Mouse (Mus musculus): ENCODE measurements around the gene Hs6st2.

The Hs6st2 gene

DNA sequence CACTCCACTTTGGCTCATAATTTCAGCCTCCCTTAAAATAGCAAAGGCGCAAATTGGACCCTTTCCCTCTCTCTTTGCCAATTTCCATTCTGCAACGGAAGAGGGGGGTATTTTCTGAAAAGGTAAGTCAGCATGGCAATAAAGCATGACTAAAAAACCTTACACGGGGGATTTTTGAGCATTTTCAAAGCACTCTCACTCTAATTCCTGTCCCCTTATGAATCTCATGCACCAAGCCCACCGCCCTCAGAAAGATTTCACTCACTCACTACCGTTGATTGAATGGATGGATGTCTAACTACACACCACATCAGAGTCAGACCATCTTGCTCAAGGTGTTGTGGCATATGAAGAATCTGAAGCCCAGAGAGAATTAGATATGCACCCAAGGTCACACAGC lies at the start of gene Hs6st2:
Hs6st2 (minus strand) TSS at position 101 of the 400 bp plus-strand sequence.
- DNase-seq (ENCODE audit: low spot score in 2 of 2): no peak

DNA sequence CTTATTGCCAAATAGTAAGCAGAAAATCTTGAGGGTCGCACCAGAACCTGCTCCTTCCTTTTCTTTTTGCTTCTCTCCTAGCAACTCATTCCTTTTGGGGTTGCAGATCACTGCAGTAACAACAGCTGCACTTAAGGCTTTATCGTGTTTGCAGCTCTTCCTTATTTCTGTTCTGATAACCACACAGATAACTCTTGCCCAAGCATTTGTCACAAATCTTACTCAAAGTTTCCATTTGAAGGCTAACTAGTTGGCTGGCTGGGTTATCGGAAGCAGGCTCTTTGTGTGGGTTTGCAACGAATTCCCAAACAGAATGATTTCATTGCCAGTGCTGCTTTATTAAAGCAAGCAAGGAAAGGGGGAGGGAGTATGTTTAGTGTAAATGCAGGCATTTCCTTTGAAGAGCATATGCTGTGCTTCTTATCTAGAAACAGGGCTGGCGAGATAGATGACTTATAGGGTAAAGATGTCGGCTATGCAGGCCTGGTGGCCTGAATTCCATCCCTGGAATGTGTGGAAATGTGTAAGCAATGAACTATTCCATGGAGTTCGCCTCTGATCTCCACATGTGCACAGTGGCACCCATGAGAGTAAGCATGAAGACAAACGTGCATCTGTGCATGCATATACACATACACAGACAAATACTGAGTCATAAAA lies 32.6 kb upstream of the Hs6st2 start:
- DNase-seq (ENCODE audit: low spot score in 2 of 2): no peak

DNA sequence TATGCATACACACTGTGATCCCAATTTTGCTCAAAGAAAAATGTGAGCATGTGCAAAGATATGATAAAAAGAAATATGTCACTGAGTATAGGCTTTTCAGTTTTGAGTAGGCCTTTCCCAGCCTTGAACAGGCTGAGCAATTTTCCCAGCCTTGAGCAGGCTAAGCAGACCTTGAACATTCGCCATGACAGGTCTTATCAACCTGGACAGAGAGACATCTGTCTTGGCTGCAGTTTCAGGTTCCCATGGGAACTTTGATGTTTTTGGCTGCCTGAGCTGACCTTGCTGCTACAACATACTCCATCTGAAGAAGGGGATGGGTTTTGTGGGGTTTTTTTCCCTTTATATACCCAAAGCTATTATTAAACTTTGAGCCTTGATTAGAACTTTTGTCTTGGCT lies 31.3 kb upstream of the Hs6st2 start:
- DNase-seq (ENCODE audit: low spot score in 2 of 2): no peak

DNA sequence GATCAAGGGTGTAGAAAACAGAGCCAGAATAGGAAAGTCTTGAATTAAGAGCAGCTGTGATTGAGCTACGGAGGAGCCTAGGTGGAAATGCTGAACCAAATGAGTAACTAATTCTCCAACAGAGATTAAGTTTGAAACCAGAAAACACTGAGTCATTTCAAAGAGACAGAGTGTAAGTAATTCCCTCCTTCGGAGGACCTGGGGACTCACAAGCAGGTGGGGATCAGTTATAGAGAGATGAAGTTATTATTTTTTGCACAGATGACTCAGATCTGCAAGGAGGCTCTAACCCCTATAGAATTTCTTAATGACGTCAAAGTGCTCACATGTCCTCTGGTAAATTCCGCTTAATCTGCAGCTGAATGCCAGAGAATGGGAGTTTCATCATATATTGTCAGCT lies 21.2 kb upstream of the Hs6st2 start:
- DNase-seq (ENCODE audit: low spot score in 2 of 2): no peak

DNA sequence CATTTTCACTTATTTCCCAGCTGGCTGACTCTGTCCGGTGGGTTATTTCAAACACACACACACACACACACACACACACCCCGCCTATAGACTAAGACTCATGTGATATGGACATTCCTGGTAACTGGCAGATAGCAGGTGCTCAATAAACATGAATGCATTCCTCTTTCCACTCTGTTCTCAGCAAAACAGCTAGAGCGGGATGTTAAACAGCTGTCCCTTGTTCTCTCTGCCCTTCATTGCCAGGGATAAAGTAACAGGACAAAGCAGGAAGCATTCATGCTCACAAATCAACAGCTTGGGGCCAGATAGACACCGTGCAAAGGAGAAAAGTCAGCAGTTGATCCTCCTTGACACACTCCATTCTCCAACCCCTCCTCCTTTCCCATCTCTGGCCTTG lies 17.4 kb upstream of the Hs6st2 start:
- no peak for DNase-seq (ENCODE audit: low spot score in 2 of 2)

DNA sequence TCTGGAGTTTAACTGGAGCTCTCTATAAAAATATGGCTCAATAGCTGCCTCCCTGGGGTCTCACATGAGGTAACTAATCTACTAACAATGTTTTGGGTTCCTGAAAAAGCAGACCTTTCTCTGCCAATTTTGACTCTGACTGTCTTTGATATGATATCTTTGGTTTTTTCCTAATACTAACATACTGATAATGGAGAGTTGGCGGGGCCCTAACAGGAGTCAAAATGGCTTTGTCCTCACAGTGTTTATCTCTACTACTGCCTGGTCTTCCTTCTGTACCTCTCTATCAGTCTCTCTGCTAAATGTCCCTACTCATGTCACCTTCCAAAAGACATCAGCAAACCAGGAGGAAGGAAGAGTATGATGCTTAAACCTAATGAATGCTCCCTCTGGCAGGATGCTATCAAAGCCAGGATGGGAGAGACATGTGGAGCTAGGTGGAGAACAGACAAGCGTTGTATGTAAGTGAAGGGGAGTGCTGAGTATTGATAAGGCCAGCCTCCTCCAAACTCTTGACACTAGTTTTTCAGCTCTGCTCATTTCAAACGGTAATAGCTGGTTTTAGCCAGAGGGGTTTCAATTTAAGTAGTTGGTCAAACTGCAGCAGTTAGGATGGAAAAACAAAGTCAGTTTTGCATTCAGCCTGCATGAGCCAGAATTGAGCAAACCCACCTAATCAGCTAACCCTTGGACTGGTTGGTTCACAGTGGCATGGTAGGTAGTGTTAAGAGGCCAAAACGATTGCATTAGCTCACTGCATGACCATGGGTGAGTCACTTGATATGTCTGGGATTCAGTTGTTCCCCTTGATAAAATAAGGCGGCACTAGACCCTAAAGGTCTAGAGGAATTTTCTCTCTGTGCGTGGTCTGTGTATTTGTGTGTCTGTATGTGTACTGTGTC lies 4.6 kb upstream of the Hs6st2 start:
- DNase-seq (ENCODE audit: low spot score in 2 of 2): no peak

DNA sequence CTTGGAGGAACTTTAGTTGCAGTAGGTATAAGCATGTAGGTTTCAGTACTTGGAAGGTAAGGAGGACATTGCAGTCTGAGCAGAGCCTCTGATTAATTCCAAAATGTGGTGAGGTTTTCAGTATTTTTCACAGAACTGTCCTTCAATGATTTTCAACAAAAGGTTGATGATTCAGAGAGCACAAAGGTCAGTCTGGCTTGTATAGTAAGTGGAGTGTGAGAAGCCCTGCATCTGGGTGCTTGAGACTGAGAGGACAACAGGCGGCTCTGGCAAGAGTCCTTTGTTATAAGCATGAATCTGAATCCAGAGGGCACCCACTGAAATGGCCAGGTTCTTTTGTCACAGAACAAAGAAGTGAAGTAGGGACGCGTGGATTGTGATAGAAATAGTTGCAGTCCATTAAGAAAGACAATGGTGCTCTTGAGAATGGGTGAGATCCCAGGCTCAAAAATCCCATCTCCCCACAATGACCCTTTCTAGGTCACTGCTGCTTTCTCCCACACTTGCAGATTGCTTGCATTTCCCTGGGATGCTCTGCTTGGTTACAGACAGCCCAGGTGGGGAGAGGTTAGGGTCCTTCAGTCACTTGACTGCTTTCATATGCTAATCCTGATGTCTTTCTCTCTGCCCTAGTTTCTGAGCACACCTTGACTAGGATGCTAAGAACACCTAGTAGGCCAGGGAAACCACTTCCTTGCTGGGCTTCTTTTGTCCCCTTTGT lies 2.8 kb upstream of the Hs6st2 start:
- DNase-seq (ENCODE audit: low spot score in 2 of 2): no peak

DNA sequence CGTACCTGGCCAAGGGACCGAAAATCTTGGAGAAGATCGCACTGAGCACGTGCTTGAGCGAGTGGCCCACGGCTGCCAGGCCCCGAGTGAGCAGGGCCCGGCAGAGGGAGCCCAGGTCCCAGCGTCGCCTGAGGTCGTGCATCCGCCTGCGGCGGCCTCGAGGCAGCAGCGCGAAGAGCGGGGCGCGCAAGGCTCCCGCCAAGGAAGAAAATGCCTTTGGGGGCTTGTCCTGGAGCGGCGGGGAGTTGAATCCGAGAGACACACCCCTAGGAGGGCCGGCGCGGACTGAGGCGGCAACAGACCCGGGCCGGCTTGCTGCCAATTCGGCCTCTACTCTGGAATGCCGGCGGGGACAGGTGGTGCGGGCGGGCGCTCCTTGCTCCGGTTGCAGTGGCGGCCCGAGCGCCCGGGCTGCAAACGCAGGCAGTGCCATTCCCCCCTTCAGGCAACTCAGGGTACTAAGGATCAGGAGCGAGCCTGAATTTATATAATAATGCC lies 437 bp downstream of the Hs6st2 start:
- peak; percentile 28 to 30 for DNase-seq (ENCODE audit: low spot score in 2 of 2)

DNA sequence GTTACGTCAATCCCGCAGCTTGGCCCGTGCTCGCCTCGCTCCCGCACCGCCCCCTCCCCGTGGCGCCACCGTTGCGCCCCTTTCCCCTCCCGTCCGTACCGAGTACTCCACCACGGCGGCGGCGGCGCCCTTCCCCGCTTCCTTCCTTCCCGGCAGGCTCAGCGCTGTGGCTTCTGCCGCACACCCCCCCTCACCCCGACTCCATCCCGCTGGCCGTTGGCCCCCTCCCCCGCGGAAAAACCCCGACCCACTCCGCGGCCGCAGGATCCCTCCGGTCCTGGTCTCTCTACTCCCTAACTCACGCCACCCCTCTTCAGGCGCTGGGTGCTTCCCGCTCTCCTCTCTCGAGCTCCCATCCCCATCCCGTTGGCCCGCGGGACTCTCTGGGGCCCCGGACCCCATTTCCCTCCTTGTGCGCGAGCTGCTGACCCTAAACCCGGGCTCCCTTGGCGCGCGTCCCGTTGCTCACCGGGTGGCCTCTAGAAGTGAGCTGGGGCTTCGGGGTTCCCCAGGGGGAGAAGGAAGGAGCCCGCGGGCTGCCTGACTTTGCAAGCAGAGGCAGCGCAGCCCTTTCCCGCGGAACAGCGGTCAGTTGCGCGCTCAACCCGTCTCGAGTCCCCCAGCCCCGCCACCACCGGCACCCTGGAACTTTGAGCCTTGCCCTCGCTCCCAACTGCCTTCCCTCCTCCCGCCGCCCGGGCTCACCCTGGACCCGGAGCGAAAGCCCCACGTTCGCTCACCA lies 1.1 kb downstream of the Hs6st2 start:
- DNase-seq (ENCODE audit: low spot score in 2 of 2): peak; percentile 28 to 67

DNA sequence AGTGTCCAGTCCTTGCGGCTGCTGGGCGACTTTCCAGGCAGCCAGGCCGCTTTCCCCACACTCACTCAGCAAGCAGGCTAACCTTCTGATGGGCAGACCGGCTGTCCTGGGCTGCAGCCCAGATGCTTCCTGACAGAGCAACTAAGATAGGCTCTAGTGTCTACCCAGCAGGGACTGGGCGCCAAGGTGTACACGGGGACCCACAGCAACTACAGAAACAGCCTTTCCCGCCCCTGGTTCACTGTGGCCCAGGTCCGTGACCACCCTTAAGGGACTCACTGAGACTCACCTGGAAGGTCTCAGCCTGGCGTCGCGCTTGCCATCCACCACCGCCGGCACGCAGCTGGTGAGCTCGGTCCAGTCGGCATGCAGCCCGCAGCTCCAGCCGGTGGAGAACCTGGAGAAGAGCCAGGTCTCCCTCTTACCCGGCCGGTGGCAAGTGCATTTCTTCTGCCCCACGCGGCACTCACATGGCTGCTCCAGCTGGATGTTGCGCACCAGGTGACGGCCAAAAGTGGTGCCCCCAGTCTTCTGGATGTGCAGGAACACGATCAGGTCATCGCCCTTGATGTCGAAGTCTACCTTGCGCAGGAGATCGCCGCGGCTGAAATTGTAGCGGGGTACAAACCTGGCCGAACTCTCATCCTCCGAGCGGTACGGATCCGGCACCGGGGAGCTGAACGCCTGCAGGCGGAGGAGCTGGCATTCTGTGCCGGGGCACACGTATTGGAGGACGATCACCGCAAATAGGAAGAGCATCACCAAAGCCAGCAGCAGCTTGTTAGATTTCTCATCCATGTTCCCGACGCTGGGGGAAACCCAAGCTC lies 1.8 kb downstream of the Hs6st2 start:
- DNase-seq (ENCODE audit: low spot score in 2 of 2): peak; percentile 32 to 58

DNA sequence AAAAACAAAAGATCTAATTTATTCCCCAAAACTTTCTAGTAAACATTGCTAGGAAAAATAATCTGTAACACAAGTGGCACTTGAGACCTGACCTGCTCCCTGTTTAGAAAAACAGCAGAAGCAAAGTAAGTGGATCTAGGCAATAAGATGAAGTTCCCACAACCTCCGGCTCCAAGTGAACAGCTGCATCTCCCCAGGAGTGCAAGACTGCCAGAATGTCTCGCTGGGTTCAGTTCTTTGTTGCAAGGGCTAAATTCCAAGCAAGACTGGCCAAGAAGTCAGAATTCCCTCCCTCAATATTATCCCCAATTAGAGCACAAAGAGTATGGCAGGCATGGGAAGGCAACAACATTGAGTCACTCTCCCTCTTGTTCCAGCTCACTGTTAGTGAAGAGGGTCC lies 23.4 kb downstream of the Hs6st2 start:
- no peak for DNase-seq (ENCODE audit: low spot score in 2 of 2)

DNA sequence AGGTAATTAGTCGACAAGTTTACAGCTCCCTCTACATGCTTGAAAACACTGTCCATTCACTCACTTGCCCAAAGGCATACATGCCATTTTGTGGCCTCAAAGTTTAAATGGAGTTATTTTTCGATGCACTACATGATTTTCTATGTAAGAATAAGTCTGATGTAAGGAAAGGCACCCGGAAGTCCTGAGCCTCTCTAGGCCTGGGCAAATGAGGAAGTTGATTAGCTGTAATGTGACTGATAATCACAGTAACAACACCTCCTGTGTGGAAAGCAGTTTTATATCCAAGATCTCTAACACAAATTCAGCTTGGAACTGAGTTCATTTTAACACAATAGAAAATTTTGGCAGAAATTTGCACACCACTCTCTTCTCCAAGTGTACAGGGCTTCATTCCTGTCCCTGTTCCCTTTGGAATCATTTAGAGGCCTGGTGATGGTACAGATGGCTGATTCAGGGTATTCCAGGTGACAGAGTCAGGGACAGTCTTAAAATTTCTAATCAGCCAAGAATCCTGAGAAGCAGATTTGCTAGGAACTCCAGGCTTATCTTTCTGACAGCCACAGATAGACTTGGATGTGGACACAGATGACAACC lies 38.9 kb downstream of the Hs6st2 start:
- DNase-seq (ENCODE audit: low spot score in 2 of 2): no peak

DNA sequence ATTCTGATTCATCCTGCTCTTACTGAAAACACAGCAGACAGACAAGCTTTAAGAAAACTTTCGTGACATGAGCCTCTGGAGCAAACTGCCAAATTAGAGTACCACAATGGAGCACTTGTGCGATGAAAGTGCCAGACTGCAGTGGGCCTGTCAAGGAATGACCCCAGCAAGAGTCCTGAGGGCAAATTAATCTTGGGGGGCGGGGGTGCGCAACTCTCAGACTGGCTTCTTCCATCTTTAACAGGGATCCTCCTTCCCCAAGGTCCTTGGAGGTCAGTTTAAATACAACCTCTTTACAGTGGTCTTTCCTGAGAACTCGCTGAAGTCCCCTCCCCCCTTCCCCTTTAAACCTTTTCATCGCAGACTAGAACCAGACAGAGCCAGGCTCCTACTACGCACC lies 45.9 kb downstream of the Hs6st2 start:
- DNase-seq (ENCODE audit: low spot score in 2 of 2): no peak

DNA sequence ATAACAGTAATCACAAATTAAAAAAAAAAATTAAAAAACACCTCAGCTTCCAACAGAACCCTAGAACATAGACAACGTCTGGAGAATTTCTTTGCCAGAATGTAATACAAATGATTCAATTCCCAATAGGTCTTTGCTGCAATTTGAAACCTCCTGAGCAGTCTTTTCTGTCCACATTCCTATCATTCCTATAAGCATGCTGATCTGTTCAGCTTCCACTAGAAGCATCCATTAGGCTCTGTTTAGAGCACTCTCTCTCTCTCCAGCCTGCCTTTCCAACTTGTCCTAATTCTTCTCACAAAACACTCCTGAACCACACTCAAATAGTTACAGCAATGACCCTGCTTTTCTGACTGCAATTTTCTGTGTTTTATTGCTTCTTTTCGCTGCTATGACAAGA lies 50.3 kb downstream of the Hs6st2 start:
- no peak for DNase-seq (ENCODE audit: low spot score in 2 of 2)

DNA sequence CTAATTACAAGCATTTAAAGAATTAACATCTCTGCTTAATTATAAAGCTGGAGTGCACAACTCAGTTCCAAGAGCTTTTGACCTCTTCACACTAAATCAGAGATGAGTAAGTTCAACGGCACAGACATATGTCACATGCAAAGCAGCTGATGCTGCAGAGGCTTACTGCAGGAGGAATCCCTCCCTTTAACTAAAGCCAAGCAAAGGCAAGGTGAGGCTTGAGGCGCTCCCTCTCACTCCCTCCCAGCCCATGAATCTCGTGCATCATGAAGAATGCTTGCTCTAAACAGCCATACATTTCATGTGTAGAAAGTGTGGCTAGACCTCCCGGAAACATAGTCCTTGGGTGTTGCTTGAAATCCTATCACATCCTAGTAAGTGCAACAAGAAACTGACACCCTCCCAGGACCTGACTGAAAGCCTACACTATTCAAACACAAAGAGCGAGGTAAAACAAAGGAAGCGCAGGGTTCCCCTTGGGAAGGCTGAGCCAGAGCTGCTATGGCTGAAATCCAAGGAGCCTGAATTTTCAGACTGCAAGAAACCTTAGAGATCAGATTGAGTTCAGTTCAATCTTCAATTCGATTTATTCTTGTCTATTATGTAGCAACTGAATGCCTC lies 67.2 kb downstream of the Hs6st2 start:
- DNase-seq (ENCODE audit: low spot score in 2 of 2): no peak

DNA sequence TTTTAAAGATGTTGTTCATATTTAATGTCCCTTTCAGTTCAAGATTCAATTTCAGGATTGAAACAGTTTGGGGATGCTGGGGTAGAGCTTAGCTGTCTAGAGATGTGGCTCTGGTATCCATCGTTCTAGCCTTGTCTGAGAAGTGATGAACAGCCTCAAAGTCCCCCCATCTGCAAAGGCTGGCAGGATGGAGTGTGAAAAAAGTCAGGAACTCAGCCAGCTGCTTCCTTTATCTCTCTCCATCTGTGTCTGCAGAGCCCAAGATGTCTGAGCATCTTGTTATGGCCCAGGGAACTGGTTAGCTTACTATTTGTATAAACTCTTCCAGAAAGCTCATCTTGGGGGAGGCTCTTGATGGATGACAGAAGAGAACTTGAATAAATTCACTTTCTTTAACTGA lies 70.9 kb downstream of the Hs6st2 start:
- peak; percentile 31 to 47 for DNase-seq (ENCODE audit: low spot score in 2 of 2)

DNA sequence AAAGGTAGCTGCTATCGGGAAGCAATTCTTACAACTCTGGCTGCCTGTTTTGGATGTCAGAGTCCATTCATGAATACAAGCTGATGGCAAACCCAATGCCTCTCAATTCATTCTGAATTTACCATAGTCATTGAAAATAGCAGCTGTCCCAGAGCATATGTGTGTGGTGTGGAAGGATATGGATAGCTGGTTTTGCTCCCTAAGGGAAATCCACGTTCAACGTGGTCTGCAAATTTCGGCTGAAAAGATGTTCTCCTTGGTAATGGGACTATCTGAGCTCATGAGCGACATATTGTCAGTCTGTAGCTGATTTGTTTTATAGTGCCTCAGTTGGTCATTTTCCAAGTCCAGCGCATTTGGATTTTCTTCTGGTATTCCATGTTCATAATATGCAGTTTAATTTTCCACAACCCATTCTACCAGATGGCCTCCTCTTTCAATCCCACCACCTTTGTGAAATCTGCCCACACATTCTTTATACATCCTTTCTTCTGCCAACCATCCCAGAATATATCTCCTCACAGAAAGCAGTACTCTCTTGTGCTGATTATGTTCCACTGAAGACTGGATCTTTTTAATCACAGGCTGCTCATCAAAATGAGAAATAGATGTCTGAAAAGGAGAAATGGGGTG lies 75.3 kb downstream of the Hs6st2 start:
- peak in 1 of 2 experiments; percentile 35 for DNase-seq (ENCODE audit: low spot score in 2 of 2)

DNA sequence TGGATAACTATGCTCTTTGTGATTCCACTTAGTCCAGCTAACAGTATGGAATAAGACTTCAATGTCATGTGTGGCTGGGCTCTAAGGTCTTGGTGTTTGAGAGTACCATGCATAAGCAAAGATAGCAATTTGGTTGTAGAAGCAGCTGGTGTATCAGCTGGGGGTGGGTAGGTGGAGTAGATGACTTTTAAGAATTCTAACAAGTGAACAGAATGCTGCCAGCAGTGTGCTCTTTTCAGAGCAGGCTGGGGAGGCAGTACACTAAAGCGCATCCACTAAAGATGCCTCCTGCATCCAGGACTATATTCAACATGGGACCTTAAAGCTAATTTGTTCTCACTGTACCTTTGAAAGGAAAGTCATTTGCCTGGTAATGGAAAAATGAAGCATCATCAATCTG lies 88.9 kb downstream of the Hs6st2 start:
- DNase-seq (ENCODE audit: low spot score in 2 of 2): peak; percentile 26 to 39

DNA sequence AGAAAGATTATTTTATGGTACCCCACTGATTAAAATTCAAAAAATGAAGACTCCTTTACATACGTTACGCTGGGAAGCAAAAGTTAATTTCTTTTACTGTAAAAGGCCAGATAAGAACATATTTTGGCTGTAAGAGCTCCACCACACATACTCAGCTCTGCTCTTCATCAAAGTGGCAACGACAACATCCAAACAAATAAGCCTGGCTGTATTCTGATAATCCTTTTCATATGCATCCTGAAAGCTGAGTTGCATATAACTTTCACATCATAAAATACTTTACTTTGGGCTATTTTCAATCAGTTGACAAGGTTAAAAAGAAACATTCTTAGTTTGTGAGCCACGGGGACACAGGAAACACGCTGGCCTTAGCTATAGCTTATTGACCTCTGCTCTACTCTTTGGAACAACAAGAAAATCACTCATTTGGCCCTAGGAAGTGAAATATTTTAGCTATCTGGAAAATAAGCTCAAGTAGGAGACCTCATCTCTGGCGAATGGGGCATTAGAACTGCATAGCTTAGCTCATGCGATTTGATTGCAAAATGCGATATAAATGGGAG lies 91.1 kb downstream of the Hs6st2 start:
- DNase-seq (ENCODE audit: low spot score in 2 of 2): no peak

Measured in right cerebral cortex, postnatal 10 days (tissue).